Mouse (Mus musculus): Measurements from ENCODE around the gene Sgsm1.

Gene Sgsm1

GRCm38 (mm10) chr5:113313998-113314397, 3.4 kb upstream of the Sgsm1 start:
- peak; percentile 78 for DNase-seq (ENCODE audit: low spot score)

GRCm38 (mm10) chr5:113309491-113310376, 852 bp downstream of the Sgsm1 start:
- DNase-seq (ENCODE audit: low spot score), result no peak

- no peak for DNase-seq (ENCODE audit: low spot score)
These were observed 3.7 kb downstream of the Sgsm1 start for GRCm38 (mm10) chr5:113306750-113307477.

- DNase-seq (ENCODE audit: low spot score), result no peak
These were observed 6.1 kb downstream of the Sgsm1 start for GRCm38 (mm10) chr5:113304527-113304926.

- no peak for DNase-seq (ENCODE audit: low spot score)
These were observed 8.7 kb downstream of the Sgsm1 start for GRCm38 (mm10) chr5:113301841-113302240.

- DNase-seq (ENCODE audit: low spot score), result no peak
These were observed 10.3 kb downstream of the Sgsm1 start for GRCm38 (mm10) chr5:113300148-113300889.

GRCm38 (mm10) chr5:113299433-113299832, 11.2 kb downstream of the Sgsm1 start:
- no peak for DNase-seq (ENCODE audit: low spot score)

- DNase-seq (ENCODE audit: low spot score), result no peak
These were observed 11.8 kb downstream of the Sgsm1 start for GRCm38 (mm10) chr5:113298826-113299225.

GRCm38 (mm10) chr5:113298040-113298439, 12.5 kb downstream of the Sgsm1 start:
- DNase-seq (ENCODE audit: low spot score), result no peak

- DNase-seq (ENCODE audit: low spot score), result no peak
These were observed 14.8 kb downstream of the Sgsm1 start for GRCm38 (mm10) chr5:113295791-113296190.

GRCm38 (mm10) chr5:113294575-113294974, 16.0 kb downstream of the Sgsm1 start:
- no peak for DNase-seq (ENCODE audit: low spot score)

- DNase-seq (ENCODE audit: low spot score), result no peak
These were observed 17.1 kb downstream of the Sgsm1 start for GRCm38 (mm10) chr5:113293446-113293845.

GRCm38 (mm10) chr5:113292832-113293231, 17.8 kb downstream of the Sgsm1 start:
- DNase-seq (ENCODE audit: low spot score), result no peak

- DNase-seq (ENCODE audit: low spot score), result no peak
These were observed 18.4 kb downstream of the Sgsm1 start for GRCm38 (mm10) chr5:113292179-113292578.

- no peak for DNase-seq (ENCODE audit: low spot score)
These were observed 19.5 kb downstream of the Sgsm1 start for GRCm38 (mm10) chr5:113291125-113291524.

GRCm38 (mm10) chr5:113290149-113290548, 20.4 kb downstream of the Sgsm1 start:
- no peak for DNase-seq (ENCODE audit: low spot score)

- DNase-seq (ENCODE audit: low spot score), result no peak
These were observed 22.1 kb downstream of the Sgsm1 start for GRCm38 (mm10) chr5:113288490-113288889.

GRCm38 (mm10) chr5:113287762-113288161, 22.8 kb downstream of the Sgsm1 start:
- DNase-seq (ENCODE audit: low spot score), result no peak

- DNase-seq (ENCODE audit: low spot score), result peak; percentile 56
These were observed 23.7 kb downstream of the Sgsm1 start for GRCm38 (mm10) chr5:113286591-113287520.

GRCm38 (mm10) chr5:113286048-113286447, 24.5 kb downstream of the Sgsm1 start:
- DNase-seq (ENCODE audit: low spot score), result no peak

- DNase-seq (ENCODE audit: low spot score), result no peak
These were observed 25.0 kb downstream of the Sgsm1 start for GRCm38 (mm10) chr5:113285541-113285940.

Measured in testis, postnatal 14 days (tissue).